In genomic region chr7:100693199-100693598, GRCm38 (mm10) we compare ENCODE assay signal across 1 mouse cellular context.
TF ChIP-seq lines count a peak whose summit lies in the region.

No protein-coding gene starts in this region.

TF ChIP-seq in CH12.LX, 34 proteins besides CTCF, POLR2A, EP300 and RAD21:
- TF ChIP-seq POLR2AphosphoS2 (IDR thresholded peaks at IDR 0.05; ENCODE audit: low read depth, low read length) (no peak), JUN (IDR thresholded peaks at IDR 0.05; ENCODE audit: insufficient read depth, low read depth, low read length) (no peak), JUND (conservative IDR thresholded peaks at IDR 0.05; ENCODE audit: low read depth, low read length) (no peak), PAX5 (IDR thresholded peaks at IDR 0.05; ENCODE audit: low read length) (no peak), MYC (IDR thresholded peaks at IDR 0.05; ENCODE audit: low read depth, low read length) (0 out of 2 replicates have a peak, but pooled peaks have one; percentile 16), USF2 (conservative IDR thresholded peaks at IDR 0.05; ENCODE audit: low read depth, low read length) (no peak)
